Mouse (Mus musculus): Measurements from ENCODE around the gene Slc32a1.

Gene Slc32a1

DNA sequence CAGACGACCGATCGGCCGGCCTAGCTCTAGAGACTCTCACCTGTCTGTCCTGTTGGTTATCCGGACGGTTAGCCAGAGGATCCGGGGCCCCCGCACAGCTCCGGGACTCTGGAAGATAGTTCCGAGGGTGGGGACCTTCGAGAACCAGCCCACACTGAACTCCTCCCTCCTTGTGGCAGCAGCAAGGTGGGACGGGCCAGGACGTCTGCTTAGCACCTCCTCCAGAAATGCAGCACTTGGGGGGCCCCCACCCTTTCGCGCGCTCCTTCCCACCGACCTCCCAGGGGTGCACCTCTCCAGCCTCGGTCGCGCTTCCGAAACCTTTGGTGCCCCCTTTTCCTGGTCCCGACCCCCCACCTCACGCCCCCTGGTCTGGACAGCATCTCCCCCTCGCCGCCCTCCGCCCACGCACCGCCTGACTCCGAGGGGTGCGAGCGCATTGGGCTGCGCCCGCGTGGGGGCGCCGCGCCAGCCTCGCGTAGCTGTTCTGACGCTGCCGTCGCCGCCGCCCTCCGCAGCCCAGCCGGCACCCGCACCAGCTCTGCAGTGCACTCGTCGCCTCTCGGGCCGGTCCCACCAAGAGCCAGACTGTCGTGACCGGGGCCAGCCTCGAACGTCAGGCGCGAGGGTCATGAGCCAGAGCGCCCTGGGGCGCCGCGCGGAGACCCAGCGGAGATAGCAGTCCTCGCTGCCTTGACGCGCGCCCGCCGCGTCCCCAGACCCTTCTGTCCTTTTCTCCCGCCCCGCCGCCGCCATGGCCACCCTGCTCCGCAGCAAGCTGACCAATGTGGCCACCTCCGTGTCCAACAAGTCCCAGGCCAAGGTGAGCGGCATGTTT lies at the start of gene Slc32a1:
TSS of gene Slc32a1 (plus strand) at position 280 of the 838 bp plus-strand sequence.
- DNase-seq (ENCODE audit: extremely low read depth, insufficient read length, low spot score), result no peak

DNA sequence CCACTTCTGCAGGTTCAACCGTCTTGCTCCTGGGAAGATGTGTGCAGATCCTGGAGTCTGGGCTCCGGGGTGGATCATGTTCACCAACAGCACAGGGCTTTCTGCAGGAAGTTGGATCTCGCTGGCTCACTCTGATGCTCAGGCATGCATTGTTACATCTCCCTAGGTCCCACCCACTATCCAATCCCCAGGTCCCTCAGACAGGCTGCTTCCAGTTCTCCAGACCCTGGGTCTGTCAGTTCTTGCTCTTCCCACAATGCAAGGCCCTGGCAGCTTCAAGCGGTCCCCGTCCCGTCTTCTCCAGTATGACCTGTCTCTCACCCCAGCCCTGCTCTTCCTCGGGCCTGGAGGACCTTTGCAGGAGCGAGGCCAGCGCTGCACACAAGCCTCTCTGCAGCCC lies 49.8 kb upstream of the Slc32a1 start:
- DNase-seq (ENCODE audit: extremely low read depth, insufficient read length, low spot score), result no peak

DNA sequence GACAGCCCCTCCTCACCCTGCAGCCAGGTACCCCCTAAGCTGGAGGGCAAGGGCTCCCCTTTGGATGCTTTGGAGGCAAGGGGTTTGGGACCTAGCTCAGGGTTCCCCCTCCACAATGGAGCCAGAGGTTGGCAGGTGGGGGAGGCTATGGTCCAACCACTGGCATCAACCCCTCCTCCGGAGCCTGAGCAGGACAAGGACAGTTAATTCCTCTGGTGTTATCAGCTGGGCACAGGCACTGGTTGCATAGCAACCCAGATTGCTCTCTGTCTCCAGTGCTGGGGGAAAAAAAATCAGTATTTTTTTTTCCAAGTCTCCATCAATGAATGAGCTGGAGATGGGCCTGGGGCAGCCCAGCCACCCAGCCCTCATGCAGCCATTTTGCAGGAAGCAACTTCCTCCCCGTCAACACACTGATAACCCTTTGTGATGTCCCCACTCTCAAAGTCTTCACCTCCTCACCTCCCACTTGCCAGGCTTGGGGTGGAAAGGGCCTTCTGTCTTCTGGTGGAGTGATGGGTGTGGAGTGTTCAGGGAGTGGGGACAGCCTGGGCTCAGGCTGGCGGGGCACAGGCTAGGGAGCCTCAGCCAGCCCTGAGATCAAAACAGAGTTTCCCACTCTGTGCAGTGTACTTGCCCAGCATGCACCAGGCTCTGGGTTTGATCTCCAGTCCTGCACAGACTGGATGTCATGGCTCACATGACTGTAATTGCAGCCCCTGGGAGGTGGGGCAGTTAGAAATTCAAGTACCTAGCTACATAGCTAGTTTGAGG lies 49.0 kb upstream of the Slc32a1 start:
- DNase-seq (ENCODE audit: extremely low read depth, insufficient read length, low spot score), result no peak

DNA sequence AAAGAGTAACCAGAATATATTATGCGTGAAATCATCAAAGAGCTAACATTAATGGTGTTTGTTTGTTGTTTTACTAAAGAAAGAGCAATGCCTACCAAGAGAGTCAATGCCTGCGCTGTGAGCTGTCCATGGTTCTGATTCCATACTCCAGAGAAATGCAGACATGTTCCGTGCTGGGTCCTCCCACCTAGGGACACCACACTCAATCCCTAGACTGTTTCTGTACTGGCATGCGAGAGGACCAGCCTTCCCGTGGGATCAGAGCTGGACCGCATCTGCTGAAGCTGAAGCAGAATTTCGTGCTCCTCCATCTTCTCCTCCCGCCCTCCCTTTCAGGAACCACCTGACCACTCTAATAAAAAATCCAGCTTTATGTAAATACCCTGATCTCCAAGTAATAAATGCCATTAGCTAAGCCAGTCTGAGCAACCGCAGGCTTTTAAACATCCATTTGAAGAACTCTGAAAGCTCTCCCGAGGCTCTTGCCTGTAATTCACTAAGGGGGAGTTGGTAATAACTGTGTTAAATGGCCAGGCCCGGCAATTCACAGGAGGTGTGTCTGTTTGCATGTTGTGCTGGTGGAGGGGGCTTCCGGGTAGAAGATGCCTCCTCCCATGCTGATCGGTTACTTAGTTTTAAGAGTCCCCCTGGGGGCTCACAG lies 40.0 kb upstream of the Slc32a1 start:
- no peak for DNase-seq (ENCODE audit: extremely low read depth, insufficient read length, low spot score)

DNA sequence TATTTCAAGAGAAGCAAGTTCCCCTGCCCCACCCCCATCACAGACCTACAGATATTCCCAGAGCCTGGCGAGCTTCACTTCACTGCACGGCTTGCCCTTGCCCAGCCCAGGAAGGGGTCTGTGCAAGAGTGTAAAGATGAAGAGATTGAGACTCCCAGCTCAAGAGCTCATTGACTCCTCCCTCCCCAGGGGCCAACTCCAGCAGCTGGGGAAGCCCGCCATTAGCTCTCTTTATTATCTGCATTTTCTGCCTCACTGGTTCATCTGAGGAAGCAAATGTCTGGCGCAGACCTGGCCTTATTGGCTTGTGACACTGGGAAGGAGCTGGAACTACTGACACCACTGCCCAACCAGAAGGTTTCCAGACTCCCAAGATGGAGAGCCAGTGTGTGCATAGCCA lies 30.6 kb upstream of the Slc32a1 start:
- DNase-seq (ENCODE audit: extremely low read depth, insufficient read length, low spot score), result no peak

DNA sequence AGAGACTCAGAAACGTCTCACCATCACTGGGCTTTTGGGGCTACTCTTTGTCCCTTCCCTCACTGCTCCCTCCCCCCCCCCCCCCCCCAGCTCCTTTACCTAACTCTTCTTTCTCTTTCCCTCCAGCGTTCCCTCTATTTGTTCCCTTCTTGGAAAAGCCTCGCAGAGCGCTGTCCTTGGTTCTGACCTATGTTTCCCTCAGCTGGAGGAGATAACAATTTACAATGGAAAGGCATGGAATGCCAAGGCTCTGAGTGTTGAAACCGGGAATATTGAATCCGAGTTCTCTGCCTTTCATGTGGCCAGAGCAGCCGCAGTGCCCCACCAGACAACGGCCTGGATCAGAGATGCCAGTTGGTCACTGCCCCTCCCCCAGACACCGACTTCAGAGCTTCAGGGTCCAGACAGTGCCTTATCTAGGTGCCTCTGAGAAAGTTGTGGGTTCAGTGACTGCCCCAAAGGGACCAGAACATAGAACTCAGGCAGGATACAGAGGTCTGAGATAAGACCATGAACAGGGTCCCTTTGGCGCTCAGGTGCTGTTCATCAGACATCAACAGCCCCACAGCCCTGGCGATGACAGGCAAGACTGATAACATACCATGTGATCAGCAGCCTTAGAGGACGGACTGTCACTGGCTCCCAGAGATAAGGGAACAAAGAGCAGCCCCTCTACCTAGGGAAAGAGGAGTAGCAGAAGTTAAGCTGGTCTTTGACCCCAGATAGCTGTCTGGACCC lies 25.8 kb upstream of the Slc32a1 start:
- no peak for DNase-seq (ENCODE audit: extremely low read depth, insufficient read length, low spot score)

DNA sequence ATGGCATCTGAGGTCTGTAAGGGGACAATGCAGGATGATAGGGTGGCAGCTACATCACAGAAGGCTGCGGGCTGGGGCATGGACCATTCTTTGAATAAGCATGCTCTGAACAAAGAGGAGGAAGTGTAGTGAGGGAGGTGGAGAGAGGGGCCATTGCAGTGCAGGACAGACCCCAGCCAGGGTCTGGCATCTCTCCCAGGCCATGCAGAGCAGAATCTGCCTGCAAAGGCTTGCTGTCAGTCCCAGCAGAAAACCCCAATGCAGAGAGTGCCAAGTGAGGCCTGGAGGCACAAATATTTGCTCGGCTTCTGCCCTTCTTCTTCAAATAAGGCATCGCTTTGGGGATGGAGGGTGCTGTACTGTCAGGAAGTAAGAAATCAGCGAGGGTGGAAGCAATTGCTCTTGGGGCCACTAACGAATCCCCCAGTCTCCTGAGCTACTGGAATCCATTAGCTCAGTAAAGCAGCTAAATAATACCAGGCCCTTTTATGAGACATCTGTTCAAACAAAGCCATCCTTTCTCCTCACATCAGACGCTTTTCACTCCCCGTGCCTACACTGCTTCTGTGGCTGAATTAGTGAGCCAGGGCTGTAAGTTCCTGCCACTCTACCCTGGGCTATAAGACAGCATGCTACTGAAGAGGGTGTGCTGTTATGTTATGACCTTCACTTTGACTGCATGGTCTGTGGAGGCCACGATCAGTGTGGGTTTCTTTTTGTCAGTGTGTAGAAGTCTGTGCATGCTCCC lies 21.9 kb upstream of the Slc32a1 start:
- DNase-seq (ENCODE audit: extremely low read depth, insufficient read length, low spot score), result no peak

DNA sequence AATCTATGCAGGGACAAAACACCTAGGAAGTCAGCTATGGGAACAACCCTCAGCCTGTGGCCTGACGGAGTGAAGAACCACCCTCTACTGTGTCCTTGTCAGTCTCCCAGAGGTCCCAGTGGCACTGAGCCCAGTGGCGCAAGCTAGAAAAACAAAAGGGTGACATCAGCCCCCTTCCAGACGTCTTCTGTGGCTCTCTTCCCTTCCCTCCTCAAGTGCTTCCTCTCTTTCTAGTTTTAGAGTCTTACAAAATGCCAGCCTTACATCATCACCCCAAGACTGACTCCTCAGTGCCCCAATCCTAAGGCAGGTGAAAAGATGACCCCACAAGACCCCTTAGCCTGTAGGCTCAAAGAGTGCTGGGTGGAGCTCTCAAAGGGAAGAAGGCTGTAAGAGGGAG lies 20.1 kb upstream of the Slc32a1 start:
- DNase-seq (ENCODE audit: extremely low read depth, insufficient read length, low spot score), result no peak

DNA sequence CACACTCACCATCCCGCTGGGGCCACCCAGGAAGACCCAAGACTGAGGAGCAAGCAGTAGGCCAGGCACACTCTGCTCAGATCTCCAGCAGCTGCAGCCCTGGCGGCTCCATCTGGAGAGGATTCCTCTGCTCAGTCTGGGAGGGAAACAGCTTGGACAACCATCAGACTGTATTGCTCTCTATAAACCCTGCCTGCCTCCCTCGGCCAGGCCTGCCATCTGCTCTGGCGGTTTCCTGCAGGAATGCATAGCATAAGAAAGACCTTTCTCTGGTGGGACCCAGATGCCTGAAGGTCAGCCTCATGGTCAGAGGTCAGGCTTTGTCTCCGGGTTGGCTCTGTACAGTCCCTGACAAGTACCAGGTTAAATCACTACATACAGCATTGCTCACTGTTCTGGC lies 19.3 kb upstream of the Slc32a1 start:
- DNase-seq (ENCODE audit: extremely low read depth, insufficient read length, low spot score), result no peak

DNA sequence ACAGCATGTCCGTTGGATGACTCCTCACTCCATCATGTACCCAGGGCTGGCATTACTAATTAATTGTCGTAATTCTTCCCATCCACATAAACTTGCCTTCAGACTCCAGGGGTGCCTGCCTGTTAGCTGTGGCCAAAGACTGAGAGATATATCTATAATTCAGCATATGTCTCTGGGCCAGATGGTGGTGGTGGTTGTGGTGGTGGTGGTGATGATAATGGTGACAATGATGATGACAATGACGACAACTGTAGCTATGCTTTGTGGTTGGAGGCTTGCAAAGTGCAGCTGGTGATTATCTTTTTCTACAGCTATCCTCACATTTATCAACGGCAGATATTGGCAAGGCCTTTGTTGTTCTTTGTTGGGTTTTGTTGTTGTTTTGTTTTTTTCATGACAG lies 17.2 kb upstream of the Slc32a1 start:
- no peak for DNase-seq (ENCODE audit: extremely low read depth, insufficient read length, low spot score)

DNA sequence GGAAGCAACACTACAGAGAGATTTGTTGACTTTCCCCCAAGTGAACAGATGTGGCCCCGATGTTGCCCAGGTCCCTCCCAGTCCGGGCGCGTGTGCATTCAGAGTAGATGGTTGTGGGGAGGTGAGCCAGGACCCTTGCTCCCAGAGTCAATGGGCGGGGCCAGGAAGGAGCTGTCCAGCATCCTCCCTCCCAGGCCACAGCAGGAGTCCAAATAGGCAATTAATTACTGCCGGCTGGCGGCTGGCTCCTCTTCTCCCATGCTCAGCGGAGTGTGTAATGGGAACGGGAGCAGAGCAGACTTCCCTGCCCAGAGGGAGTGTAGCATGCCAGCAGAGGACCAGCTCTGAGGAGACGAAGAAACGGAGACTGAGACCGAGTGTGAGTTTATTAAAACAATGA lies 15.5 kb upstream of the Slc32a1 start:
- no peak for DNase-seq (ENCODE audit: extremely low read depth, insufficient read length, low spot score)

DNA sequence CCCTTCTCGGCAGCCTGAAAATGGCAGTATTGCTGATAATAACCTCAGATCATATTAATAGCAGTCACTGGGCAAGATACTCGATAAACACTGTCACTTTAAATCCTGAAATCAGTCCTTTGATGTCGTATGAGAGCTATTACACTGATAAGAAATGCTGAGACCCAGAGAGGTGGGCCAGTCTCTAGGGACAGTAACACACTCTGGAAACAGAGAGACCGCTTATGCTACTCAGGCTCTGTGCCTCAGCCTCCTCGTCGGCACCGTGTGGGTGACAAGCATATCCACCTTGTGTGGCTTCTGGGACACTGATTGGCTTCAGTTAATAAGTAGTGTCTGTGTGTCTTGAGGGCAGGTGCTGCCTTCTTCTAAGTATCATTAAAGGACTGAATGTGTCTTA lies 15.0 kb upstream of the Slc32a1 start:
- DNase-seq (ENCODE audit: extremely low read depth, insufficient read length, low spot score), result no peak

DNA sequence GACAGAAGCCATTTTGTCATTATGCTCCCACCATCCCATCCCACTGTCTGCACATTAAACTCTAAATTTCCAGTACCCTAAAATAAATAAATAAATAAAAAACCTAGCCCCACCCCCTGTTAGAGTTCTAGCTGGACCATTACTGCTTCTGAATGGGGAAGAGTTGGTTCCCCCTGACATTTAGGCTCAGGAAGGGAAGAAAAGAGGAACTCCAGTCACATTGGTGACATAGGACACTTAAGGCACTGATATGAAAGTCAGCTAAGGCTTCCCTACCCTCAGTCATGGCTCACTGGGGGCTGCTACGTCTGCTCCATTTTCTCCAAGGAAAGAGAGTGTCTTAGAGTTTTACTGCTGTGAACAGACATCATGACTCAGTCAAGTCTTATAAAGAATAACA lies 13.8 kb upstream of the Slc32a1 start:
- no peak for DNase-seq (ENCODE audit: extremely low read depth, insufficient read length, low spot score)

DNA sequence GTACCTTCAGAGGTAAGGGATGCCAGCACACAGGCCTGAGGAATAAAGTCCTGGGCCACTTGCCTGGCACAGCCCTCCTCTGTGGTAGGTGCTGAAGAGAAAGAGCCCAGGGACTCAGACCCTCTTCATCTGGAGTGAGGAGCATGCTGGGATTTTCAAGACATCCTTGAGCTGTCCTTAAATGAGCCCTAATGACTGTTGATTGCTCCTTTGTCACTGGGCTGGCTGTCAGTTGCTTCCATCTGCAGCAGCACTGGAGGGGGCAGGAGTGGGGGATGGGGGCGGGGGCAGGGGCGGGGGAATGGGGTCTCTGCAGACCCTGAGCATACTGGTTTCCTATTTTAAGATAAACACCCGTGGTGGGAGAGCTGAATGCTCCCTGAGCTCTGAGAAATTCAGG lies 10.1 kb upstream of the Slc32a1 start:
- no peak for DNase-seq (ENCODE audit: extremely low read depth, insufficient read length, low spot score)

DNA sequence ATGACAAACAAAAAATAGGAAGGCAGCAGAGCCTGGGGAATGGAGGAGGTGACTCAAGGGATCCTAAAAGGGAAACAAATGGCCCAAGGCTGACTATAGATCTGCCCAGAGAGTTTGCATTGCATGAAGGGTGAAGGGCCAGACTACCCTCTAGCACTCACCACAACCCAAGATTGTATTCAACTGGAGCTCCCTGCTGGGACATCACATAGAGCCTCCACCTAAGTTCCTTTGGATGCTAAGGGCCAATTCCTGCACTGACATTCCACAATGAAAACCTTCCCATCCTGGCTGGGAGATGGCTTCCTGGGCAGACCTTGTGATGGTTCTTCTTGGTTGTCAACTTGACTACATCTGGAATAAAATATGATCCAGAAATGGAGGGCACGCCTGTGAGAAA lies 9.2 kb upstream of the Slc32a1 start:
- no peak for DNase-seq (ENCODE audit: extremely low read depth, insufficient read length, low spot score)

DNA sequence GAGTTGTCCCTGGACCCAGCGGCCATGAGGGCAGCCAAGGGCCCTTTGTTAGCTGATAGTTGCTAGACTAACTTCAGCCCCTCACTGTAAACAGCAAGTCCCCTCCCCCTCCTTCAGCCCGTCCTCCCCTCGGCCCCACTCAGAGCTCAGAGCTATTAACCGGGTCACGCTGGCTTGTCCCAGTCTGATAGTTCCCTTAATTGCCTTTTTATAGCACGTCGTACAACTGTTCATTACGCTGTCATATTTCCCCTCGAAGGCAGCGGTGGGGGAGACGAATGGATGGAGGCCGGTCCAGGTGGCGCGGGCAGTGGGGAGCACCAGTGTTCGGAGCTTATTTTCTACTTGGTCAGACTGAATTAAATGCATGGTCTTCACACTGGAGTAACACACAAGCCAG lies 7.9 kb upstream of the Slc32a1 start:
- DNase-seq (ENCODE audit: extremely low read depth, insufficient read length, low spot score), result no peak

DNA sequence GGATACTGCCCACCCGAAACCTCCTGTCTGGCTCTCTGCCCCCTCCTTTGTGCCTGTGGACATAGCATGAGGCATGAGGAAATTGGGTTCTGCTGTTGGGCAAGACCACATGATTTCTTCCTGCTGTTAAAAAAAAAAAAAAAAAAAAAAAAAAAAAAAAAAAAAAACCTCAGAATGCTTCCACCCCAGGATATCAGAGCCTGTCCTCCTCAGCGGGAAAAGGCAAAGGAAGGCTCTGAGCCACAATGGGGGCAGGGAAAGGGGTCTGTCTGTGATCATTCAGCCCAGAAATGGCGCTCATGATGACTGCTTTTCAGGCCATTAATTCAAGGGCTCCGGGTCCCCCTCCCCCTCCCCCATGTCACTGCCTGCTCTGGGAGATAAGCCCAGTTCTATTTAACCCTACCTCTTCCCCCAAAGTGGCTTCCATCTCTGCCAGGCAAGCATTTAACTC lies 4.0 kb upstream of the Slc32a1 start:
- DNase-seq (ENCODE audit: extremely low read depth, insufficient read length, low spot score), result no peak

DNA sequence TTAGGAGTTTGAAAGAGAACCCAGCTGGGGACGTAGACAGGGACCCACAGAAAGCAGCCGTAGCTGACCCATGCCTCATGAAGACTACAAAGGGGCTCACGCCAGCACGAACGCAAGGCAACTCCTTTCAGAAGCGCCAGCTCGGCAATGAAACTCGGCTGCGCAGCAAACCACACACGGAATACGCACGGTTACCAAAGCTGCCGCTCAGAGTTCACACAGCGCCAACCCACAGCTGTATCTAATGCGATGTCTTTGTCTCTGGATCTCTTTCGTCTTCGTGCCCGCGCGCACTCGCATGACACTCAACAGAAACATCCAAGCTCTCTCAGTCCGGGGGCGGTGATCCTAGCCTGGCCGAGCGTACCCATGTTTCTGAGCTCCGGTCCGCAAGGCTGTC lies 886 bp upstream of the Slc32a1 start:
- DNase-seq (ENCODE audit: extremely low read depth, insufficient read length, low spot score), result no peak

DNA sequence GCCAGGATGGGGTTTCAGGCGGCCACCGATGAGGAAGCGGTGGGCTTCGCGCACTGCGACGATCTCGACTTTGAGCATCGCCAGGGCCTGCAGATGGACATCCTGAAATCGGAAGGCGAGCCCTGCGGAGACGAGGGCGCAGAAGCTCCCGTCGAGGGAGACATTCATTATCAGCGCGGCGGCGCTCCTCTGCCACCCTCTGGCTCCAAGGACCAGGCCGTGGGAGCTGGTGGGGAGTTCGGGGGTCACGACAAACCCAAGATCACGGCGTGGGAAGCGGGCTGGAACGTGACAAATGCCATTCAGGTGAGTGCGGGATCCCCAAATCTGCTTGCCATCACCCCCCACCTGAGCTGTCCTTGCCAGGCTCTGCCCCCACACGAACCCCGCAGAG lies 756 bp downstream of the Slc32a1 start:
- no peak for DNase-seq (ENCODE audit: extremely low read depth, insufficient read length, low spot score)
